Mouse (Mus musculus): ENCODE results near the gene Taf11.

The Taf11 gene

DNA sequence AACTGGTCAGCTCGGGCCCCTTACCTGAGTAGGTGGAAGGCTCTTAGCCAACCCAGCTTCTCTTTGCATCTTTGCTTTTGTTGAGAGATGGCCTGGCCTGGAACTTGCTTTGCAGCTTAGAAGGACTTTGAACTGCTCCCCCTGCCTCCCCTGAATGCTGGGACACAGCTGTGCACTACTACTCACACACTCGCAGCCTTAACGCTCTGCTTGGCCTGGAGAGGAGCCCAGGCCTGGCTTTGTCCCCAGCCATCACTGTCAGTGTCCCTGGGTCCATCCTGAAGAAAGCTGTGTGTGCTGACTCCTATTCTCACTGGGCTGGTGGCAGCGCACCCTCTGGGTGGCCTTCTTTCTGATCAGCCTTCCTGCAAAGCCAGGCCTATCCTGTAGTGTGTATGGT is 11.0 kb upstream of the Taf11 start:
- DNase-seq (ENCODE audit: low spot score), result no peak

GRCm38 (mm10) chr17:27916366-27916765 is 6.7 kb upstream of the Taf11 start:
- no peak for DNase-seq (ENCODE audit: low spot score)

DNA sequence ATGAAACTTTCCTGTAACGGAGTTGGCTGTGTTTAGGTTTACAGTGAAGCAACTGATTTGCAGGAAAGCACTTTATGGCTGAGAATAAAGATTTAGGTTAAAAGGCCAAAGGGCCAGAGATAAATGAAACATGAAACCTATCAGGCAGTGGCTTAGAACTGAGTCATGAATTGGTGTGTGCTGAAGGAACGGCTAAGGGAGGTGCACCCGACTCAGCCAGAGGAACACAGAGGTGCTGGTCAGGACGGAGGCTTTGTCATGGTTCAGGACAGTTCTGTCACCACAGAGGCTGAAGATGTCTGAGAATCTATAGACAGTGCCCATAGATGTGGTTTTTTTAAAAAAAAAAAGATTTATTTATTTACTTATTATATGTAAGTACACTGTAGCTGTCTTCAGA is 5.1 kb upstream of the Taf11 start:
- DNase-seq (ENCODE audit: low spot score), result no peak

DNA sequence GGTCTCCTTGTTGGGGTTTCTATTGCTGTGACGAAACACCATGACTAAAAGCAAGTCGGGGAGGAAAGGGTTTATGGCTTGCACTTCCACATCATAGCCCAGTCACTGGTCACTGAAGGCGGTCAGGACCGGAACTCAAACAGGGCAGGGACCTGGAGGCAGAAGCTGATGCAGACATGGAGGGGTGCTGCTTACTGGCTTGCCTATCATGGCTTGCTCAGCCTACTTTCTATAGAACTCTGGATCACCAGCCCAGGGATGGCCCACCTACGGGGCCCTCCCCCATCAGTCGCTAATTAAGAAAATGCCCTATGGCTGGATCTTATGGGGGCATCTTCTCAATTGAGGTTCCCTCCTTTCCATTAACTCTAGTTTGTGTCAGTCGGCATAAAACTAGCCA is 1.7 kb upstream of the Taf11 start:
- DNase-seq (ENCODE audit: low spot score), result no peak

DNA sequence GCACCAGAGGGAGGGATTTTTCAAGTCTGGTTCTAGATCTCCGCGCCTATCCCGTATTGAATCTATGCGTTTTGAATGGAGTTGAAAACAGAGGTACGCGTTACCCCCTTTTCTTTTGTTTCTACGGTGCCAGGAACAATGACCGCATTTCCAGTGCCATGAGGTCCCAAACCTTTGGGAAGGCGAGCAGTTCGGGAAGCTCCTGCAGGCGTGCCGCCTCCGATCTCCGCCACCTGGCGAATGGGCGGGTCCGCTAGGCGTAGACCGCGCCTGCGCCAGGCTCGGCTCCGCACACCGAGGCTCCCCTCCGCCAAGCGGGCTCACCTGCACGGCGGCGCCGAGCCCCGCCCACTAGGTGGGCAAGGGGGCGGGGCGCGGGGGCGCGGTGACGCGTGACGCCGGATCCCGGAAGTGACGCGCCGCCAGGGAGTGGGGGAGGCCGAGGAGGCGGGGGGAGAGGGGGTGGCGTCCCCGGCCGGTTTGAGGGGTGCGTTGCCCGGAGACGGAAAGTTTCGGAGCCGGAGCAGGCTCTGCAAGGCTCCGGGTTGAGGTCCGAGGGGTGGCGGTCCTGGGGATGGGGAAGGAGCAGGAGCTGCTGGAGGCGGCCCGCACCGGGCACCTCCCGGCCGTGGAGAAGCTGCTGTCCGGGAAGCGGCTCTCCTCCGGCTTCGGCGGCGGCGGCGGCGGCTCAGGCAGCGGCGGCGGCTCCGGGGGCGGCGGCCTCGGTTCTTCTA is 589 bp downstream of the Taf11 start, which contains the start of gene Anks1:
TSS of gene Anks1 (plus strand) at position 419 of the 734 bp plus-strand sequence.
- peak; percentile 83 for DNase-seq (ENCODE audit: low spot score)

GRCm38 (mm10) chr17:27908206-27908887 is 1.3 kb downstream of the Taf11 start:
- no peak for DNase-seq (ENCODE audit: low spot score)

- peak; percentile 90 for DNase-seq (ENCODE audit: low spot score)
Observed at GRCm38 (mm10) chr17:27907512-27908205, 2.0 kb downstream of the Taf11 start.

GRCm38 (mm10) chr17:27886499-27887210 is 23.0 kb downstream of the Taf11 start:
- DNase-seq (ENCODE audit: low spot score), result no peak

GRCm38 (mm10) chr17:27883994-27884393 is 25.6 kb downstream of the Taf11 start:
- DNase-seq (ENCODE audit: low spot score), result no peak

GRCm38 (mm10) chr17:27883129-27883528 is 26.5 kb downstream of the Taf11 start:
- DNase-seq (ENCODE audit: low spot score), result no peak

GRCm38 (mm10) chr17:27881518-27881917 is 28.1 kb downstream of the Taf11 start:
- no peak for DNase-seq (ENCODE audit: low spot score)

DNA sequence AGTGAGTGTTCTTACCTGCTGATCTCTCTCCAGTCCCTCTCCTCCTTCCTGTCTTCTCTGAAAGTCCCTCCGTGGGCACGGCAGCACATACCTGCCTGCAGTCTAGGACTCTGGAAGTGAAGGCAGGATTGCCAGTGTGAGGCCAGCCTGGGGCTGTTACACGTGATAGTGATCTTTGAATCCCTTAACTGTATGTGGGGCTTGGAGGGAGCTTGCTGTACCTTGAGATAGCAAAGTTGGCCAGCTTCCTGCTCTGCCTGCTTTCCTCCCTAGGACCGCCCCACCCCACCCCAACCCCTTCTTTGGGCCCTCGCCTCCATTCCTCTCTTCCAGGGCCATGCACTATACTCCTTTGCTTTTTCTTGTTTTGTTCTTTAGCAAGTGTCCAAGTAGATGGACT is 35.1 kb downstream of the Taf11 start:
- DNase-seq (ENCODE audit: low spot score), result no peak

GRCm38 (mm10) chr17:27873583-27873982 is 36.1 kb downstream of the Taf11 start:
- DNase-seq (ENCODE audit: low spot score), result no peak

DNA sequence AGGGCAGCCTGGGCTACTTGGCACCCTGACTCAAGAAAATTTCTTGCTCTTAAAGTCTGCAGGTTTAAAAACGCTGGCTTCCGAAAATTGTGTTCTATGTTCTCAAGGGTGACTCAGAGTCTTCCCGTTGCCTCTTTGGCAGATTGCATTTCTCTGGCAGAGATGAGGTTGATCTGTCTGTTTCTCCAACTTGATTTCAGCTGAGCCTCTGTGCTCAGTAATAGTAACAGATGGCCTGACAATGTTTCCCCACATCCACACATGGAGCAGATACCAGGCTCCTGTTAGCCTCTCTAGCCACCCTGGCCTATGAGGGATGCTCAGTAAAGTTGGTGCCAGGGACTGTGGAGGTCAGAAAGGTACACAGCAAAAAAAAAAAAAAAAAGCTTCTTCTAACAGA is 37.8 kb downstream of the Taf11 start:
- DNase-seq (ENCODE audit: low spot score), result no peak

GRCm38 (mm10) chr17:27866737-27867136 is 42.9 kb downstream of the Taf11 start:
- no peak for DNase-seq (ENCODE audit: low spot score)

- DNase-seq (ENCODE audit: low spot score), result no peak
Observed at GRCm38 (mm10) chr17:27865461-27865860, 44.2 kb downstream of the Taf11 start.

DNA sequence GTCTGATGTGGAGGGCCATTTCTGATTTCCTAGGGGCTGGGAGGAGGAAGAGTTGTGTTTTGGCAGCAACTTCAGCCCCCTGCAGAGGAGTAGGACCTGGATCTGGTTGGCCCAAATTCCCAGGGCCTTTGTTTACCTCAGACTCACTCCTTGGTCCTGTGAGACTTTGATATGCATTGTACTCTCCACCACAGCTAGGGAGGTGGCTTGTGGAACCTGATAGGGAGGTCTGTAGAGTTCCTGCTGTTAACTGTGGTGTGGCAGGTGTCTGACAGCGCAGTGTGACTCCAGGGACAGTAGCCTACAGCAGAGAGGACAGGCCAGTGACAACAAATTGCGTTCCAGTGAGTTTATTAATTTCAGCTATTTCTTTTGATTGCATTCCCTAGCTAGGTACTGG is 50.5 kb downstream of the Taf11 start:
- DNase-seq (ENCODE audit: low spot score), result no peak

- DNase-seq (ENCODE audit: low spot score), result no peak
Observed at GRCm38 (mm10) chr17:27857649-27858475, 51.8 kb downstream of the Taf11 start.

DNA sequence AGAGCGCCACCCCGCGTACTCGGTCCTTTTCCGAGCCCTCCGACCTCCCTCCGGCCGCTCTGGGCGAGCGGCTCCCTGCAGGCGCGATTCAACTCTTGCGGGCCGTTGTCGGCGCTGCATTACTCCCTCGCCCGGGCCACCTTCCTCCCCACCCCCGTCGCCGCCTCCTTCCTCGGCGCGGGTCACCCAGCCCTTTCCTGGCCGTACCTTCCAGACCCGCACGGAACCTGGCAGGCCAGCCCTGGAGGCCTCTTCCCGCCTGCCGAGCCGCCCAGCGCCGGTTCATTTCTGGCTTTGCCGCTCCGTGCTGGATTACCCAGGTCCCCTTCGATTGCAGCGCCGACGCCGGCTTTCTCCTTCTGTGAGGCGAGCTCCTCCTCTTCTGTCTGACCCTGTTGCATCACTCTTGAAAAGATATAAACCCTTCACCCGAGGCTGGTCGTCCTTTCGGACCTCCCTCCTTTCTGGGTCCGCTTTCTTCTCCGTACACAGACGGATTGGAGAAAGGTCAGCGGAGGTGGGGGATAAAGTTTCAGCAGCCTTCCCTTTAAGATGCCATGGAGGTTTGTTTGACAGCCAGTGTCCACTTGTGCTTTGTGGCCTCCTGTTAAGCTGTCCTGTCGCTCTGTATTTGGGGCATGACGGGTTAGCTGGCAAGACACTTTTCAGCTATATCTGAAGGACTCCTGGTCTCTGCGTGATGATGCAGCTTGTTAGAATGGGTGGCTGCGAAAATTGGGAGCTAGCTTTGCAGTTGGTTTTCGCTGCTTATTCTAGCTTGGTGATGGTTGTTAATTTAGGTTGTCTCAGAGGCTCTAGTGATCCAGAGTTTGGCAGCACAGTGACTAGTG is 52.6 kb downstream of the Taf11 start:
- peak; percentile 30 for DNase-seq (ENCODE audit: low spot score)

DNA sequence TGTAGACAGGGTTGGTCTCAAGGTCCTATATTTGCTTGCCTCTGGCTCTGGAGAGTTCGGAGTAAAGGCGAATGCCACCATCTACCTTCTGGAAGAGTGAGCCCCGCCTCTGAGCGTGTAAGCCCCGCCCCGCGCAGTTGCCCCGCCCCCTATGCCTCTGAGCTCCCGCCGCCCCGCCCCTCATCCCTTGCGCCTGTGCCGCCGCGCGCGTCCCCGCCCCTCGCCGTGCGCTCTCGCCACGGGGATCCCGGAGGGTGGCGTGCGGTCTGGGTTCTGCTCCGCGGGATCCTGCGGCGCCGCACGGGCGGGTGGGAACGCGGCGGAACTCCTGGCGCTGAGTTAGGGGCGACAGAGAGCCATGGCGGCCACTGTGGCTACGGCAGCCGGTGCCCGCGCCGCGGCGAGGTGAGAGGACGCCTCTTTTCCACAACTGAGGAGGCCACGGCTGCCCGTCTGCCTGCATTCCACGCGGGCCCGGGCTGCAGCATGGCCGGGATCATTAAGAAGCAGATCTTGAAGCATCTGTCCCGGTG is 53.3 kb downstream of the Taf11 start, which contains the start of gene Uhrf1bp1:
TSS of gene Uhrf1bp1 (plus strand) at position 177 of the 533 bp plus-strand sequence.
- peak; percentile 62 for DNase-seq (ENCODE audit: low spot score)
